Mouse (Mus musculus) CH12.LX (cell line): Measurements from ENCODE around the gene Ppara. TPM values are rescaled to one million over a fixed set of nuclear protein-coding genes. Genes with fewer than 3 reads are reported as not detected.

Source experiments
- DNase-seq: peaks from one replicate; pipeline ENCODE4 v3.0.0-alpha.2; 2013; ENCODE audit errors: extremely low read depth
- H3K27ac ChIP-seq: 2 replicates; pipeline ENCODE4 v1.5.1; 2012; ENCODE audit warnings: low read depth, mild to moderate bottlenecking, control low read depth, moderate library complexity; ENCODE audit not compliant: insufficient read depth
- H3K27me3 ChIP-seq: replicated peaks from 2 replicates; pipeline ENCODE3; 2012; ENCODE audit warnings: inconsistent platforms
- H3K36me3 ChIP-seq, 2 experiments: replicated peaks in 1 of 2; 2 replicates each; pipeline versions ENCODE3 to v1.6.1; 2012; ENCODE audit warnings: inconsistent platforms in 1 of 2, low read length in 1 of 2, mild to moderate bottlenecking in 1 of 2, mixed read lengths in 1 of 2, moderate library complexity in 1 of 2; ENCODE audit not compliant: control insufficient read depth in 1 of 2, insufficient read depth in 1 of 2
- H3K4me1 ChIP-seq, 2 experiments: 2 replicates each; pipeline ENCODE4 v1.6.1; 2012; ENCODE audit warnings: inconsistent platforms in 1 of 2, moderate library complexity in 1 of 2; ENCODE audit not compliant: insufficient read depth in 2 of 2, control insufficient read depth in 1 of 2
- H3K4me2 ChIP-seq: 2 replicates; pipeline ENCODE4 v1.6.1; 2012; ENCODE audit warnings: low read depth, mild to moderate bottlenecking, control low read depth; ENCODE audit not compliant: poor library complexity, insufficient read depth, severe bottlenecking
- H3K4me3 ChIP-seq, 3 experiments: fragments of 150-350 bp in 1 of 3; sonication (generic) in 1 of 3; replicated peaks in 1 of 3; 2 replicates each; pipeline versions ENCODE3 to v1.5.1; 2011 to 2012; ENCODE audit warnings: low read depth in 2 of 3, low read length in 2 of 3, mild to moderate bottlenecking in 2 of 3, moderate library complexity in 2 of 3, control low read depth in 1 of 3, improper control_type of control experiment in 1 of 3, inconsistent platforms in 1 of 3, mixed read lengths in 1 of 3; ENCODE audit not compliant: poor library complexity in 1 of 3
- H3K79me2 ChIP-seq: replicated peaks from 2 replicates; pipeline ENCODE4 v1.6.1; 2012; ENCODE audit warnings: mild to moderate bottlenecking, moderate library complexity; ENCODE audit not compliant: control insufficient read depth, poor library complexity, insufficient read depth, severe bottlenecking; ENCODE audit errors: extremely low read depth
- H3K9ac ChIP-seq: 2 replicates; pipeline ENCODE4 v1.6.1; 2012; ENCODE audit warnings: low read depth, mild to moderate bottlenecking, control low read depth, moderate library complexity; ENCODE audit not compliant: insufficient read depth
- H3K9me3 ChIP-seq: replicated peaks from 2 replicates; pipeline ENCODE3; 2012; ENCODE audit warnings: low read length, inconsistent platforms, mixed read lengths
- BHLHE40 ChIP-seq: IDR thresholded peaks from 2 replicates; pipeline ENCODE4 v1.6.1; 2011; ENCODE audit warnings: mild to moderate bottlenecking, low read depth, low read length, improper control_type of control experiment
- CHD1 ChIP-seq: IDR thresholded peaks from 2 replicates; pipeline ENCODE4 v1.6.1; 2012; ENCODE audit warnings: low read depth, low read length, improper control_type of control experiment, inconsistent platforms
- CHD2 ChIP-seq: IDR thresholded peaks from 2 replicates; pipeline ENCODE4 v1.6.1; 2011; ENCODE audit warnings: low read length, improper control_type of control experiment
- EP300 ChIP-seq: IDR thresholded peaks from 2 replicates; pipeline ENCODE4 v1.6.1; 2011; ENCODE audit warnings: low read length, improper control_type of control experiment
- IRF4 ChIP-seq: IDR thresholded peaks from 2 replicates; pipeline ENCODE4 v1.6.1; 2014; ENCODE audit warnings: low read depth, mild to moderate bottlenecking, inconsistent platforms, low read length, improper control_type of control experiment
- JUN ChIP-seq: IDR thresholded peaks from 2 replicates; pipeline ENCODE4 v1.6.1; 2011; ENCODE audit warnings: low read depth, mild to moderate bottlenecking, low read length, improper control_type of control experiment, moderate library complexity; ENCODE audit not compliant: insufficient read depth
- JUND ChIP-seq: conservative IDR thresholded peaks from 2 replicates; pipeline ENCODE4 v1.6.1; 2011; ENCODE audit warnings: low read depth, low read length, improper control_type of control experiment
- KAT2A ChIP-seq: IDR thresholded peaks from 2 replicates; pipeline ENCODE4 v1.6.1; 2012; ENCODE audit warnings: low read length, improper control_type of control experiment, inconsistent platforms; ENCODE audit not compliant: insufficient replicate concordance
- MAFK ChIP-seq: IDR thresholded peaks from 2 replicates; pipeline ENCODE4 v1.6.1; 2011; ENCODE audit warnings: low read length, improper control_type of control experiment; ENCODE audit not compliant: insufficient replicate concordance
- MAX ChIP-seq: IDR thresholded peaks from 2 replicates; pipeline ENCODE4 v1.6.1; 2011; ENCODE audit warnings: low read length, improper control_type of control experiment
- MYC ChIP-seq: IDR thresholded peaks from 2 replicates; pipeline ENCODE4 v1.6.1; 2011; ENCODE audit warnings: low read depth, mild to moderate bottlenecking, improper control_type of control experiment, low read length
- NELFE ChIP-seq: IDR thresholded peaks from 2 replicates; pipeline ENCODE4 v1.6.1; 2011; ENCODE audit warnings: low read depth, low read length, improper control_type of control experiment
- PAX5 ChIP-seq: IDR thresholded peaks from 2 replicates; pipeline ENCODE4 v1.6.1; 2012; ENCODE audit warnings: low read length, inconsistent platforms, mixed read lengths
- RAD21 ChIP-seq: IDR thresholded peaks from 2 replicates; pipeline ENCODE4 v1.6.1; 2011; ENCODE audit warnings: low read depth, mild to moderate bottlenecking, low read length, improper control_type of control experiment, moderate library complexity
- SIN3A ChIP-seq: IDR thresholded peaks from 2 replicates; pipeline ENCODE4 v1.6.1; 2012; ENCODE audit warnings: low read length, improper control_type of control experiment, inconsistent platforms
- SMC3 ChIP-seq: IDR thresholded peaks from 2 replicates; pipeline ENCODE4 v1.6.1; 2011; ENCODE audit warnings: low read depth, low read length, improper control_type of control experiment
- TBP ChIP-seq: conservative IDR thresholded peaks from 2 replicates; pipeline ENCODE4 v1.6.1; 2011; ENCODE audit warnings: low read depth, low read length, improper control_type of control experiment
- UBTF ChIP-seq: IDR thresholded peaks from 2 replicates; pipeline ENCODE4 v1.6.1; 2012; ENCODE audit warnings: low read depth, mild to moderate bottlenecking, inconsistent platforms, low read length, improper control_type of control experiment, moderate library complexity
- ZNF384 ChIP-seq: IDR thresholded peaks from 2 replicates; pipeline ENCODE4 v1.6.1; 2012; ENCODE audit warnings: low read depth, low read length, improper control_type of control experiment, inconsistent platforms
- dilution Hi-C: fragments of 300-500 bp; cut with MboI; formaldehyde crosslinking; loops from 2 replicates; pipeline ENCODE4 v1.14.3; 2020; ENCODE audit warnings: low sequenced_read_pairs; ENCODE audit not compliant: extremely low pct_unique_long_range_greater_than_20kb, extremely low pct_ligation_motif_present
- in situ Hi-C: fragments of 300-500 bp; cut with MboI; formaldehyde crosslinking; loops from 3 replicates; pipeline ENCODE4 v1.14.3; 2019; ENCODE audit warnings: low sequenced_read_pairs, low pct_ligation_motif_present, low pct_unique_long_range_greater_than_20kb, mixed read lengths
- polyA plus RNA-seq: library from polyadenylated mRNA; unstranded; fragments of >175 nt; gene quantifications from 2 replicates; pipeline ENCODE4 v1.2.1, GENCODE M21; 2012; ENCODE audit warnings: low read depth; ENCODE audit not compliant: insufficient read length
- total RNA-seq, 2 experiments: library from RNA; depleted of rRNA; stranded (reverse); fragments of 300-350 nt in 1 of 2; fragments of >200 nt in 1 of 2; gene quantifications; 2 replicates each; pipeline ENCODE4 v1.2.3; 2012 to 2014

Ppara gene
- total and polyA plus RNA-seq, 3 experiments, result not detected

DNA sequence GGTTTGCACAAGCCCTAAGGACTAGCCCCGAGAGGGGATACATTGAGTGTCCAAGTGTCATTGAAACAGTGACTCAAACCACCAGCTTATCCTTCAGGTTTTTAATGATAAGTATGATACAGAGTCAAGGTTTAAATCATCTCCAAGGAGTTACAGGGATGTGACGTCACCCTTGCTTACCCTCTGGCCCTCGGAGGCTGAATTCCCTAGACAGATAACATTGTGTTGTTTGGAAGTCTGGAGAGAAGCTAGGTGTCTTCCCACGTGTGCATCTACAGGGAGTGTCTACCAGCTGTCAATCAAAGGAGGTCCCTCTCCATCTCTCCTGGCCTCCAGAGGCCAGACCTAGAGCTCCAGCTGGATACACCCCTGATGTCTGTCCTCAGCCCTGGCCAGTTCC, 72.1 kb downstream of the Ppara start:
- Histone ChIP-seq H3K9ac (no peak overlapping the region), H3K79me2 (no peaks in the 10 kb centered on the region), H3K9me3 (no peaks in the 10 kb centered on the region), H3K36me3 (peaks cover 0 to 29% of the 10 kb centered on the region in 2 experiments), H3K27ac (no peak overlapping the region), H3K27me3 (peaks cover 2% of the 10 kb centered on the region), H3K4me1 (peaks cover 10 to 45% of the 10 kb centered on the region in 2 experiments), H3K4me3 (no peak overlapping the region), H3K4me2 (no peak overlapping the region)
- dilution Hi-C loops, result no loop called here
- in situ Hi-C loops, result no loop called here
- no peak for DNase-seq
- TF ChIP-seq SMC3, result no peak
- no peak for TF ChIP-seq CHD1
- TF ChIP-seq IRF4, result no peak
- no peak for TF ChIP-seq BHLHE40

DNA sequence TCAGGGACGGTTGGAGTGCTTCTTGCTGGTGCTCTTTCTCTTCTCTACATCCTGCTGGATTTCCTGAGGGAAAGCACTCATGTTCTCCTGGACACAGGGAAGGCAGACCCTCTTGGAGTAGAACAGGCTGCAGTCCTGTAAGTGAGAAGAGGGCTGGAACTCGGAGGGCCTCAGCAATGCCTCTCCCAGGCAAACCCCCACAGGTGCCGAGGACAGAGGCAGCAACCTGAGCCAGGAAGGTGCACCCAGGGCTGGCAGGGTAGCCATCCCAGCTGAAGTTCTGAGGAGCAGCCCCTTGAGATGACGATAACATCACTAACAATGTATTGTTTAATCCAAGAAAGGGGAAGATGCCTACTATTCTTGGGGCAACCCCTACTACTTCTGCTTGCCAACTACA, 72.6 kb downstream of the Ppara start:
- dilution Hi-C loops, result no loop called here
- H3K36me3 ChIP-seq, result peaks cover 0 to 29% of the 10 kb centered on the region in 2 experiments
- H3K4me3 ChIP-seq, result no peak overlapping the region
- H3K9me3 ChIP-seq, result no peaks in the 10 kb centered on the region
- H3K27ac ChIP-seq, result no peak overlapping the region
- in situ Hi-C loops, result no loop called here
- no peak for TF ChIP-seq JUN
- no peak for TF ChIP-seq EP300
- no peak for TF ChIP-seq JUND
- no peak for TF ChIP-seq IRF4
- TF ChIP-seq RAD21, result no peak
- TF ChIP-seq MYC, result no peak
- no peak for TF ChIP-seq PAX5
- no peak for TF ChIP-seq UBTF
- no peak for TF ChIP-seq SMC3
- DNase-seq, result no peak
- H3K79me2 ChIP-seq, result no peaks in the 10 kb centered on the region
- H3K4me1 ChIP-seq, result peaks cover 10 to 49% of the 10 kb centered on the region in 2 experiments
- H3K9ac ChIP-seq, result no peak overlapping the region
- no peak overlapping the region for H3K4me2 ChIP-seq
- peaks cover 2% of the 10 kb centered on the region for H3K27me3 ChIP-seq

DNA sequence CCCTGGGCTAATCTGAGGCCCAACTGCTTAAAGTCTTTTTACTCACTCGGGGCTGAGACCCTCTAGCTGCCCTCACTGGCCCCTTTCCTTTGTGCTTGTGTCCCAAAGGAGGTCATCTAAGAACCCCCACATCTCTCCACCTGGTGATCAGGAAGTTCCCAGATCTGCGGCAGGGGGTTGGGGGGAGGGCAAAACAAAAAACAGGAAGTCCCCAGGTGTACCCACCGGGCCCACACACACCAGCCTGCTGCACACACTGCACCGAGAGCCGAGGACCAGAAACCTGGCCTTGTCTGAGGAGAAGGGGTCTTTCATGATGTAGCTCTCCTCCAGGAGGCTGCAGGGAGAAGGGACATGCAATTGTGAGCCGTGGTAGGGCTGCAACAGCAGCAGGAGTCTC, 73.2 kb downstream of the Ppara start:
- H3K4me2 ChIP-seq, result no peak overlapping the region
- H3K27me3 ChIP-seq, result peaks cover 4% of the 10 kb centered on the region
- no peaks in the 10 kb centered on the region for H3K9me3 ChIP-seq
- no peaks in the 10 kb centered on the region for H3K79me2 ChIP-seq
- H3K27ac ChIP-seq, result no peak overlapping the region
- DNase-seq, result no peak
- dilution Hi-C loops (no loop called here), in situ Hi-C loops (no loop called here)
- peaks cover 0 to 29% of the 10 kb centered on the region in 2 experiments for H3K36me3 ChIP-seq
- no peak overlapping the region for H3K9ac ChIP-seq
- H3K4me1 ChIP-seq, result peaks cover 10 to 52% of the 10 kb centered on the region in 2 experiments
- no peak overlapping the region for H3K4me3 ChIP-seq
- TF ChIP-seq TBP, result no peak
- TF ChIP-seq MAX, result no peak
- no peak for TF ChIP-seq SIN3A
- TF ChIP-seq KAT2A, result no peak
- TF ChIP-seq ZNF384, result no peak
- TF ChIP-seq SMC3, result no peak
- TF ChIP-seq NELFE, result no peak
- TF ChIP-seq EP300, result no peak
- no peak for TF ChIP-seq RAD21
- no peak for TF ChIP-seq BHLHE40
- no peak for TF ChIP-seq PAX5
- no peak for TF ChIP-seq MAFK
- no peak for TF ChIP-seq JUN
- no peak for TF ChIP-seq MYC
- TF ChIP-seq CHD2, result no peak
- no peak for TF ChIP-seq IRF4
